Mouse (Mus musculus) kidney, postnatal 4 days (tissue): ENCODE data around the gene Gnat1.

Experiments
- DNase-seq, 2 experiments: peaks; one replicate each; pipeline ENCODE4 v3.0.0; 2021; ENCODE audit warnings: mixed read lengths in 2 of 2

Gene Gnat1

GRCm38 (mm10) chr9:107674609-107675429 lies 4.7 kb downstream of the Gnat1 start:
- peak in 1 of 2 experiments; percentile 55 for DNase-seq

- peak; percentile 49 to 74 for DNase-seq
Measured at GRCm38 (mm10) chr9:107670259-107670658, 9.3 kb downstream of the Gnat1 start.

GRCm38 (mm10) chr9:107669480-107669945 lies 10.0 kb downstream of the Gnat1 start, which contains the start of gene Slc38a3:
TSS of gene Slc38a3 (minus strand) at chr9:107669530.
- peak in 1 of 2 experiments; percentile 44 for DNase-seq

GRCm38 (mm10) chr9:107668916-107669315 lies 10.6 kb downstream of the Gnat1 start:
- peak in 1 of 2 experiments; percentile 54 for DNase-seq

GRCm38 (mm10) chr9:107668011-107668410 lies 11.5 kb downstream of the Gnat1 start:
- DNase-seq, result no peak

- DNase-seq, result peak; percentile 80 to 87
Measured at GRCm38 (mm10) chr9:107667219-107667618, 12.3 kb downstream of the Gnat1 start.

- DNase-seq, result peak; percentile 38 to 65
Measured at GRCm38 (mm10) chr9:107666751-107667205, 12.7 kb downstream of the Gnat1 start.

- DNase-seq, result no peak
Measured at GRCm38 (mm10) chr9:107665308-107665707, 14.2 kb downstream of the Gnat1 start.

- no peak for DNase-seq
Measured at GRCm38 (mm10) chr9:107663525-107663924, 16.0 kb downstream of the Gnat1 start.

GRCm38 (mm10) chr9:107662342-107662741 lies 17.2 kb downstream of the Gnat1 start:
- no peak for DNase-seq

GRCm38 (mm10) chr9:107660777-107661176 lies 18.7 kb downstream of the Gnat1 start:
- DNase-seq, result no peak

- no peak for DNase-seq
Measured at GRCm38 (mm10) chr9:107659961-107660360, 19.6 kb downstream of the Gnat1 start.

GRCm38 (mm10) chr9:107659551-107659950 lies 20.0 kb downstream of the Gnat1 start:
- no peak for DNase-seq

GRCm38 (mm10) chr9:107658096-107658495 lies 21.4 kb downstream of the Gnat1 start:
- no peak for DNase-seq

- DNase-seq, result no peak
Measured at GRCm38 (mm10) chr9:107657144-107657543, 22.4 kb downstream of the Gnat1 start.

- no peak for DNase-seq
Measured at GRCm38 (mm10) chr9:107654585-107654984, 24.9 kb downstream of the Gnat1 start.

GRCm38 (mm10) chr9:107653474-107653873 lies 26.0 kb downstream of the Gnat1 start:
- no peak for DNase-seq

GRCm38 (mm10) chr9:107650708-107651481 lies 28.6 kb downstream of the Gnat1 start:
- no peak for DNase-seq

- DNase-seq, result no peak
Measured at GRCm38 (mm10) chr9:107650225-107650624, 29.3 kb downstream of the Gnat1 start.

- no peak for DNase-seq
Measured at GRCm38 (mm10) chr9:107648767-107649166, 30.7 kb downstream of the Gnat1 start.

GRCm38 (mm10) chr9:107646975-107647374 lies 32.5 kb downstream of the Gnat1 start:
- DNase-seq, result no peak

- DNase-seq, result peak; percentile 89 to 90
Measured at GRCm38 (mm10) chr9:107645577-107645976, 33.9 kb downstream of the Gnat1 start.

- no peak for DNase-seq
Measured at GRCm38 (mm10) chr9:107645153-107645510, 34.4 kb downstream of the Gnat1 start.
